Mouse (Mus musculus) spleen, adult 18-20 months (tissue): Measurements from ENCODE around the gene Parp4.
A peak's percentile ranks its signal among the peaks of the same experiment; 100 is the strongest.

ENCODE experiments used
- DNase-seq, 2 experiments: peaks; one replicate each; pipeline ENCODE4 v3.0.0; 2022; ENCODE audit warnings: mixed read lengths in 2 of 2

Parp4 gene

GRCm38 (mm10) chr14:56617470-56617869 is 42.1 kb downstream of the Parp4 start:
- no peak for DNase-seq

GRCm38 (mm10) chr14:56620425-56620824 is 45.0 kb downstream of the Parp4 start:
- no peak for DNase-seq

GRCm38 (mm10) chr14:56626202-56626601 is 50.8 kb downstream of the Parp4 start:
- DNase-seq: no peak

GRCm38 (mm10) chr14:56628336-56628735 is 52.9 kb downstream of the Parp4 start:
- no peak for DNase-seq

- no peak for DNase-seq
These were observed 55.7 kb downstream of the Parp4 start for GRCm38 (mm10) chr14:56631109-56631508.

- no peak for DNase-seq
These were observed 71.8 kb downstream of the Parp4 start for GRCm38 (mm10) chr14:56647206-56647605.

- DNase-seq: no peak
These were observed 74.0 kb downstream of the Parp4 start for GRCm38 (mm10) chr14:56649448-56649847.

GRCm38 (mm10) chr14:56665651-56666050 is 90.2 kb downstream of the Parp4 start:
- no peak for DNase-seq

- DNase-seq: no peak
These were observed 91.5 kb downstream of the Parp4 start for GRCm38 (mm10) chr14:56666909-56667308.

- DNase-seq: peak; percentile 99
These were observed 92.8 kb downstream of the Parp4 start, which contains the start of gene Mphosph8 for GRCm38 (mm10) chr14:56667969-56668802. TSS of gene Mphosph8 (plus strand) at chr14:56668248.

- no peak for DNase-seq
These were observed 93.7 kb downstream of the Parp4 start for GRCm38 (mm10) chr14:56669046-56669620.

- no peak for DNase-seq
These were observed 110.0 kb downstream of the Parp4 start for GRCm38 (mm10) chr14:56685426-56685825.

- DNase-seq: no peak
These were observed 113.7 kb downstream of the Parp4 start for GRCm38 (mm10) chr14:56689116-56689515.

- DNase-seq: no peak
These were observed 114.3 kb downstream of the Parp4 start for GRCm38 (mm10) chr14:56689766-56690165.

GRCm38 (mm10) chr14:56695495-56695894 is 120.1 kb downstream of the Parp4 start:
- DNase-seq: no peak

- no peak for DNase-seq
These were observed 122.4 kb downstream of the Parp4 start for GRCm38 (mm10) chr14:56697836-56698235.

GRCm38 (mm10) chr14:56702644-56703043 is 127.2 kb downstream of the Parp4 start:
- no peak for DNase-seq

GRCm38 (mm10) chr14:56705687-56706086 is 130.3 kb downstream of the Parp4 start:
- DNase-seq: no peak
